Mouse (Mus musculus): Measurements from ENCODE around the gene Bzw2. TPM values are rescaled to one million over a fixed set of nuclear protein-coding genes. Genes with fewer than 3 reads are reported as not detected.

The Bzw2 gene
- polyA plus RNA-seq, 1 experiment from 2014 or later: 43.4 TPM

- Histone ChIP-seq H3K4me2 (replicated peaks; ENCODE audit: low read depth, low read length) (no peak overlapping the region), H3K27ac (ENCODE audit: low read length) (no peak overlapping the region), H3K4me1 (ENCODE audit: insufficient read depth, low read depth, low read length) (no peaks in the 10 kb centered on the region), H3K9me3 (ENCODE audit: low read length) (no peaks in the 10 kb centered on the region), H3K9ac (replicated peaks; ENCODE audit: low read depth) (no peak overlapping the region), H3K36me3 (ENCODE audit: insufficient read depth, low read length) (no peaks in the 10 kb centered on the region), H3K4me3 (ENCODE audit: low read depth, low read length) (no peak overlapping the region), H3K27me3 (replicated peaks; ENCODE audit: insufficient read depth, low read length) (no peaks in the 10 kb centered on the region)
- WGBS: 90% methylated on average over 10 of the region's 10 CpGs
- no peak for DNase-seq (ENCODE audit: low spot score)
- ATAC-seq: no peak
- TF ChIP-seq CTCF (IDR thresholded peaks at IDR 0.05) (no peak), EP300 (IDR thresholded peaks at IDR 0.05) (no peak)
Observed at GRCm38 (mm10) chr12:36091964-36092363, 65.9 kb downstream of the Bzw2 start.

GRCm38 (mm10) chr12:36089221-36089620 is 68.7 kb downstream of the Bzw2 start:
- WGBS: 30% methylated on average over 6 of the region's 6 CpGs
- Histone ChIP-seq H3K4me1 (ENCODE audit: insufficient read depth, low read depth, low read length) (no peaks in the 10 kb centered on the region), H3K4me3 (ENCODE audit: low read depth, low read length) (no peak overlapping the region), H3K9ac (replicated peaks; ENCODE audit: low read depth) (no peak overlapping the region), H3K27ac (ENCODE audit: low read length) (no peak overlapping the region), H3K27me3 (replicated peaks; ENCODE audit: insufficient read depth, low read length) (no peaks in the 10 kb centered on the region), H3K36me3 (ENCODE audit: insufficient read depth, low read length) (no peaks in the 10 kb centered on the region), H3K4me2 (replicated peaks; ENCODE audit: low read depth, low read length) (no peak overlapping the region), H3K9me3 (ENCODE audit: low read length) (no peaks in the 10 kb centered on the region)
- ATAC-seq (no peak), DNase-seq (ENCODE audit: low spot score) (peak; percentile 15)
- TF ChIP-seq CTCF (IDR thresholded peaks at IDR 0.05) (no peak), EP300 (IDR thresholded peaks at IDR 0.05) (no peak)

- Histone ChIP-seq H3K36me3 (ENCODE audit: insufficient read depth, low read length) (no peaks in the 10 kb centered on the region), H3K27me3 (replicated peaks; ENCODE audit: insufficient read depth, low read length) (no peaks in the 10 kb centered on the region), H3K9ac (replicated peaks; ENCODE audit: low read depth) (no peak overlapping the region), H3K4me3 (ENCODE audit: low read depth, low read length) (no peak overlapping the region), H3K27ac (ENCODE audit: low read length) (no peak overlapping the region), H3K4me2 (replicated peaks; ENCODE audit: low read depth, low read length) (no peak overlapping the region), H3K4me1 (ENCODE audit: insufficient read depth, low read depth, low read length) (no peaks in the 10 kb centered on the region), H3K9me3 (ENCODE audit: low read length) (no peaks in the 10 kb centered on the region)
- DNase-seq (ENCODE audit: low spot score) (no peak), ATAC-seq (no peak)
- WGBS: 95% methylated on average over 1 of the region's 1 CpGs
- TF ChIP-seq CTCF (IDR thresholded peaks at IDR 0.05) (no peak), EP300 (IDR thresholded peaks at IDR 0.05) (no peak)
Observed at GRCm38 (mm10) chr12:36088804-36089203, 69.1 kb downstream of the Bzw2 start.

GRCm38 (mm10) chr12:36085380-36085779 is 72.5 kb downstream of the Bzw2 start:
- ATAC-seq (no peak), DNase-seq (ENCODE audit: low spot score) (no peak)
- Histone ChIP-seq H3K9ac (replicated peaks; ENCODE audit: low read depth) (no peak overlapping the region), H3K4me1 (ENCODE audit: insufficient read depth, low read depth, low read length) (no peaks in the 10 kb centered on the region), H3K9me3 (ENCODE audit: low read length) (no peaks in the 10 kb centered on the region), H3K36me3 (ENCODE audit: insufficient read depth, low read length) (no peaks in the 10 kb centered on the region), H3K4me2 (replicated peaks; ENCODE audit: low read depth, low read length) (no peak overlapping the region), H3K27me3 (replicated peaks; ENCODE audit: insufficient read depth, low read length) (no peaks in the 10 kb centered on the region), H3K27ac (ENCODE audit: low read length) (no peak overlapping the region), H3K4me3 (ENCODE audit: low read depth, low read length) (no peak overlapping the region)
- TF ChIP-seq EP300 (IDR thresholded peaks at IDR 0.05) (no peak), CTCF (IDR thresholded peaks at IDR 0.05) (no peak)
- 86% methylated on average over 2 of the region's 2 CpGs for WGBS

- DNase-seq (ENCODE audit: low spot score) (no peak), ATAC-seq (no peak)
Observed at GRCm38 (mm10) chr12:36078101-36078899, 79.6 kb downstream of the Bzw2 start.

GRCm38 (mm10) chr12:36072860-36073259 is 85.0 kb downstream of the Bzw2 start:
- TF ChIP-seq CTCF (IDR thresholded peaks at IDR 0.05) (no peak), EP300 (IDR thresholded peaks at IDR 0.05) (no peak)
- no peaks in the 10 kb centered on the region for H3K36me3 ChIP-seq (ENCODE audit: insufficient read depth, low read length)
- H3K4me3 ChIP-seq (ENCODE audit: low read depth, low read length): no peak overlapping the region
- no peak for ATAC-seq
- H3K4me1 ChIP-seq (ENCODE audit: insufficient read depth, low read depth, low read length): no peaks in the 10 kb centered on the region
- H3K27ac ChIP-seq (ENCODE audit: low read length): no peak overlapping the region
- 19% methylated on average over 5 of the region's 5 CpGs for WGBS
- DNase-seq (ENCODE audit: low spot score): no peak
- H3K27me3 ChIP-seq (replicated peaks; ENCODE audit: insufficient read depth, low read length): no peaks in the 10 kb centered on the region
- no peak overlapping the region for H3K4me2 ChIP-seq (replicated peaks; ENCODE audit: low read depth, low read length)
- no peaks in the 10 kb centered on the region for H3K9me3 ChIP-seq (ENCODE audit: low read length)
- no peak overlapping the region for H3K9ac ChIP-seq (replicated peaks; ENCODE audit: low read depth)

More at GRCm38 (mm10) chr12:36078101-36078899, 79.6 kb downstream of the Bzw2 start:
- H3K27me3 ChIP-seq (replicated peaks; ENCODE audit: insufficient read depth, low read length): no peaks in the 10 kb centered on the region
- TF ChIP-seq CTCF (IDR thresholded peaks at IDR 0.05) (no peak), EP300 (IDR thresholded peaks at IDR 0.05) (no peak)
- H3K36me3 ChIP-seq (ENCODE audit: insufficient read depth, low read length): no peaks in the 10 kb centered on the region
- H3K27ac ChIP-seq (ENCODE audit: low read length): no peak overlapping the region
- H3K4me1 ChIP-seq (ENCODE audit: insufficient read depth, low read depth, low read length): no peaks in the 10 kb centered on the region
- no peaks in the 10 kb centered on the region for H3K9me3 ChIP-seq (ENCODE audit: low read length)
- 54% methylated on average over 4 of the region's 4 CpGs for WGBS
- H3K4me2 ChIP-seq (replicated peaks; ENCODE audit: low read depth, low read length): no peak overlapping the region
- H3K9ac ChIP-seq (replicated peaks; ENCODE audit: low read depth): no peak overlapping the region
- no peak overlapping the region for H3K4me3 ChIP-seq (ENCODE audit: low read depth, low read length)
